Mouse (Mus musculus) mouse embryonic stem cell (cell line): Measurements from ENCODE around the gene Lmo3.

Experiments used
- in situ Hi-C, 2 experiments: fragments of 300-500 bp; cut with MboI; formaldehyde crosslinking; loops; 1 replicate in 1 of 2; 3 replicates in 1 of 2; pipeline ENCODE4 v1.14.3; 2019 to 2020; ENCODE audit warnings: low sequenced_read_pairs in 2 of 2, low pct_unique_long_range_greater_than_20kb in 1 of 2, mixed read lengths in 1 of 2; ENCODE audit not compliant: unreplicated experiment in 1 of 2

The Lmo3 gene

DNA sequence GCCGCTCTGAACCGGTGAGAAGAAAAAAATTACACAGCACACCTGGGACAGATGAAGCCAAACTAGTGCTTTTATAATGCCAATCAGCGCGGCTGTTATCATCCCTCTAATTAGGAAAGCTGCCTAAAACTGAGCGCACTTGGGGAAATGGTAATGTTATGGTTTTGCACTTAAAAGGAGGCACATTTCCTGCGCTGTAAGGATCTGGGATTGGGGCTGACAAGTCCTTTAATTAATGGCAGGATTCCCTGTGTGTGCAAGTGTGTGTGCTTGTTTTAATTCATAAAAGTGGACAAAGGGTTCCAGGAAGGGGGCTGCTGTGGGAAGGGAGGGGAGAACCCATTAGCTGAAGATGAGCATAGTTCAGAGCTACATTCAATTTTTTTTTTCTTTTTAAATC is 154.4 kb downstream of the Lmo3 start:
- in situ Hi-C loops: no loop called here

DNA sequence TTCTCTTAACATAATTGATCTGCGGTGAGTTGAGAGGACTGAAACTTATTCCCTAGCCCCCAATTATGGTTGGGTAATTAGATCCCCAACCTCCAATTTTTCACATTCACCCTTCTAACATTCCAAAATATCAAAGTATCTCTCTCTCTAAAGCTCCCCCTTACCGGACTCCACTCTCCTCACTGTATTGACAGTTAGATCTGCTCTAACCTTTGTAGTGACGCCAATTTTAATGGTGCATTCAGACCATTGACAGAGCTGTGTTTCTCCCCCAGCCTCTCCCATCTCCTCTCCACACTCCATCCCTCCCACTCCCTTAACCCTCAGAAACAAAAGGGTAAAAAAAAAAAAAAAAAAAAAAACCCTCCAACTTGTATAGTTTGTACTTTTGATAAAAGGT is 154.9 kb downstream of the Lmo3 start:
- in situ Hi-C loops: no loop called here

DNA sequence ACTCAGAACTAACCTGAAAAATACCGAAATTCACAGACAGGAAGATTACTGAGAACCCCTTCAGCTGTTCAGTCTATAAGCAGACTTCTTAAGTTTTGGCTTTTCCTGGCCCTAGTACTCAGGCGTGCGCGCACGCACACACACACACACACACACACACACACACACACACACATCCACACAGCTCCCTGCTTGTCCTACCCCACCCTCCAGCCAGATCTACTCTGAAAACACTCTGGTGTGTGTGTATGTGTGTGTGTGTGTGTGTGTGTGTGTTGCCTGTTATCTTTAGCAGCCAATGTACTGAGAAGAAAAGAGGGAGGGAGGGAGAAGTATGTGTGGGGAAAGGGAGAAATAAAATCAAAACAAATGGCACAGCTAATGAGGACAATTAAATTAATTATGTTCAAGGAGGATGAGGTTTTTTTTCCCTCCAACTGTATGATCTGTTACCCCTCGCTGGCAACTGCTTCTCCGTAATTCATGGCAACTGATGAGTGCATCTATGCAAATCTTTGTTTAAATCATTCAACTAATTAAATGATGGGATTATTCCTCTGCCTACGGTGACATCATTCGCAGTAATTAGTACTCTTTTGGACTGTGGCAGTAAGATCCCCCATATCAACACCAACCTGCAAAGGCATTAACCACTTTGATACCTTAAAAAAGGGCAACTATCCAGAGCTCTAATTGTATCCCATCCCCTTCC is 157.1 kb downstream of the Lmo3 start:
- in situ Hi-C loops: no loop called here

DNA sequence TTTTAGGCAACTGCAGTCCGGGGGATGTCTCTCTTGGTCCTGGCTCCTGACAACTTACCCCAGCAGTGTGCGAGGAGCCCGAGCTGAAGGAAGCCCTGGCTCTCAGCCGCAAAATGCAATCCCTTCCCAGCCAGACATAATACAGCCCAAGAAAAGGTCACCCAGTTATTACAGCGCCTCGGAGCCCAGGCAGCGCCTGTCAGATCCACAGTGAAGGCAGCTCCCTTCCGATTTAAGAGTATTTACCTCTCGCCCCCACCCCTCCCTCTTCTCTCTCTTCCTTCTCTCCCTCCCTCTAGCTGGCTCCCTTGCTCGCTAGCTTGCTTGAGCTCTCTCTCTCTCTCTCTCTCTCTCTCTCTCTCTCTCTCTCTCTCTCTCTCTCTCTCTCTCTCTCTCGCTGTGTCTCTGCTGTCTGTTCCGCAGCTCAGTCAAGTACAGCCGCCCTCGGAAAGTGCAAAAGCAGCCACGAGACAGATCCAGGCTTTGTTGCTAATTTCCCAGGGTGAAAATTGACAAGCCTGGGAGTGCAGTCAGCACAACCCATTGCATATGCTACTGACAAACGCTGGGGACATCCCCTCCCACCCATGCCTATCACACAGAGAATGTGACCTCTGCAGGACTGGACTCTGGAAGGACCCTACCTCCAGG is 159.0 kb downstream of the Lmo3 start:
- in situ Hi-C loops: no loop called here

DNA sequence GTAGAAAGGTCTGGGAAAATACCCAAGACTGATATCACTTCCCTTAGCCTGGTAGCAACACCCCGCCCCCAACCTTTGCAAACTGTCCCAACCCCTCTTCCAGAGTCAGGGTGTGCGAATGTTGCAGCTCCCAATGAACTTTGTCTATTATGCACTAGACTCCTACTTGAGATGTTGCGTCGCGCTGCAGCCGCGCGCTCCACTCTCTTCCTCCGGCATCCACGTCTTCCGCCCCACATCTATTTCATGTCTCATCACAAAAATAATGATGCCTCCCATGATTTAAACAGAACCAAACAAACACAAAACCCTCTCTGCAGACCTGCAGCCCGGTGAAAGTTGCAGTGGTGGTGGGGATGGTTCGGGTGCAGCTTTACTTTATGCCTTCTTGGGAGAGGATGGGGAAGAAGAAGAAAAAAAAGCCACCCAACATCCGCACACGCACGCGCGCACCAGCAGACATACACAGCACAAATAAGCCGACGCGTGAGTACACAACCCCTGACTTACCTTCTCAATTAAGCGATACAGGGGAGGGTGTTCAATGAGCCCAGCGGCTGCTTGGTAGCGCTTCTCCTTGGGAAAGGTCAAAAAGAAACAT is 159.7 kb downstream of the Lmo3 start:
- in situ Hi-C loops: no loop called here

DNA sequence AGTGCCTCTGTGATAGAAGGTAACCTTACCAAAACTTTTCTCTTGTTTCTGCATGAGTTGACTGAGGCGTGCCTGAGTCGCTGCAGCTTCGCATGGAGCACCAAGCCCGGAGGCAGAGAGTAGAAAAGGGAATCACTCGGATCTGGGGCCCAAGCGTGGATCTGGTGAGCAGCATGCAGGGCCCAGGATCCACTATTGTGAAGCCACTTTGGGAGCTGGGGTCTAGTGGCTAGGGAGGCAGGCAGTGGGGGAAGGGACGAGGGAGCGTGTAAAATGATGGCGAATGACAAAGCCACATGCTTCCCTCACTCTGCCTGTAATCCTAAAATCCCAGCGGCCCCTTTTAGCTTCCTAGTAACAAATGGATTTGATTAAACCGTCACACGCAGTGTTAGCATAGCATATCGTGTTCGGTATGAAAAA is 160.6 kb downstream of the Lmo3 start:
- in situ Hi-C loops: no loop called here

DNA sequence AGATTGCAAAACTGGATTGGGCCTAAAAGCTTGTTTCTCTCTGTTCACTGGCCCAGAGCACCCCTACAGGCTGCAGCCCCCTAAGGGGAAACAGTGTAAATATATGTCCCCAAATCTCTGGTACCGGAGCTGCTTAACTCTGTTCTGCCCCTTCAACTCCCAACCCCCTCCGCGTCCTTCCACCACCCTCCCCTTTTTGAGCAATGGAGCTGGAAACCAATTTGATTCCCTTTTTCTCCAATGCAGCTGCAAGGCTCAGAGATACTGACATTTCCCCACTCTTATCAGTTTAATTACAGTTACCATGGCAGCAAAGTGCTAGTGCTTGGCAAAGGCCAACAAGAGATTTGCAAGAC is 161.3 kb downstream of the Lmo3 start:
- in situ Hi-C loops: no loop called here

DNA sequence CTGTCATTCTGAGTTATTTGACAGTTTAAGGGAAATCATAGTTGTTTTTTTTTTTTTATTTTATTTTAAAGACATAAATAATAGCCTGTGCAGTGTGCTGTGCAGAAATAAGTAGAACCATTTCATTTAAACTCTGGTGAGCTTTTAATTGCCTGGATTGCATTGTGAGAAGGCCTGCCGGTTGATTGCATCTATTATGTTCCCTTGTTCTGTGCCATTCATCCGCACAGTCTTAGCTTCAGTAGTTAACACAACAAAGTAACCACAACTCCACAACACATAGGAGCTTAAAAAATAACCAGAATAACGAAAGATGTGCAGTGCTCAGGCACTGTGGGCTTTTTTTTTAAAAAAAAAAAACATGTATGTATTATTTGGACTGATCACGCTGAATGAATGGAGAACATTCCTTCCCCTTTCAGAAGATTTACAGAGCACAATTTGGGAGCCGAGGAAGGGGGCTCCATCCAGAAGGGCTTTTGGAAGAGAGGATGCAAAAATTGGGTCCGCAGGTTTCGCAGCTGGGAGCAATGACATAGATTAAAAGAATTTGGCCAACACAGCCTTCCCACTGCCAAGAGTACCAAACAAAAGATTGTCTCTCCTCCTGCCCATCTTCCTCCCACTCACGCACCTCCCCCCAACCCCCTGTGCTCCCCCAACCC is 161.8 kb downstream of the Lmo3 start:
- in situ Hi-C loops: no loop called here

DNA sequence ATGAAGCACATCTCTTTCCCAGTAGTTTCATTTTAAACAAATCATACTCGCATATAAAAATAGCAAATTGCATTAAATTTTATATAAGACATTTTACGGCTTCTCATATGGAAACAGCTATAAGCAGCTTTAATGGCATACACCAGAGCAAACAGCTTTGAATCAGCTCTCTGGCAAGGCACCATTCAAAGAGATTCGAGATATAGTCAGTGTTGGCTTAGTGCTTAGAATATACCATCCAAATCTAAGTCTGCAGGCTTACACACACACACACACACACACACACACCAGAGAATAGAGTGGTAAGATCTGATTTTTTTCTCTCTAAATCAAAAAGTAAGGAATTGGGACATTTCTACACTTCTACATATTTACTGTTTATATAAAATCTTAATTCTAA is 169.7 kb downstream of the Lmo3 start:
- in situ Hi-C loops: no loop called here

DNA sequence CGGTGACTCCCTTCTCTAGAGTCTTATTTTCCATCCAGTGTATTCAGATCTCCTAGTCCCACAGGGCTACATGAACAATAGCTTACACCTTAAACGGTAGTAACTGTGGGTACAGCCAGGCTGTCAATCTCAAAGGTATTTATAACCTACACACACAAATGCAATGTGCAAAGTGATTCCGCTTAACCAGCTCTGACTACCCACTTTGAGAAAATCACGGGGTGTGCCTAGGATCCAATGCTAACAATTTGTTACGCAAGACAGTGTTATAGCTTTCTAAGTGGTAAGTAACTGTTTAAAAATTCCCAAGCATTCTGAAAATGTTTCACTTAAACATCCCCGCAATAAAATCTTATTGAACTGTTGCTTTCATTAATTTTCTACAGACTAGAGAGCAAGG is 179.7 kb downstream of the Lmo3 start:
- in situ Hi-C loops: no loop called here

DNA sequence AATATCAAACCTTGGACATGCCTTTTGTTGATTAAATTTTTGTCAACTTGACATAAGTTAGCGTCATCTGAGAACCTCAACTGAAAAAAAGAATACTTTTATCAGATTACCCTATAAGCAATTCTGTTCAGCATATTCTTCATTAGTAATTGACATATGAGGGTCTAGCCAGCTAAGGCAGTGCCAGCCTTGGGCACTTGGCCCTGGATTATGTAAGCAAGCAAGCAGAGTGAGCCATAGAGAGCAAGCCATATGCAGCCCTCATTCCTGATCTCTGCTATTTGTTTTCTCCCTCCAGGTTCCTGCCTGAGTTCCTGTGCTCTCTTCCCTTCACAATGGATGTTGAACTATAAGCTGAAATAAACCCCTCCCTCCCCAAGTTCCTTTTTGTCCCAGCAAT is 182.9 kb downstream of the Lmo3 start:
- in situ Hi-C loops: no loop called here

DNA sequence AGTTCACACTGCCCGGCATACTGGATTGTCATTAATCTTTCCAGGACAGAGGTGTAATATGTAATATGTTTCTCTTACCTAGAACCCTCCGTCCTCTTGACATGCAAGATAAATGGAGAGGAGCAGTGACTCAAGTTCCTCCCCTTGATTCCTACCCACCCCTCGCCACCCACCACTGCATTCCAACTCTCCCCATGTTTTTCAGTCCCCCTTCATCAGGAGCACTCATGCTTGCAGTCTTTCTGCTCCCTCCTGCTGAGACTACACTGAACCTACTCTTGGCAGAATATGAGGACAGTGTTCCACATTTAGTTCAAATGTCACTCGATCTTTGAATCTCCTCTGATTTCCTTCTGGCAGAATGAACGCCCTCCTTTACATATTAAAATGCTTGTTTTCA is 190.7 kb downstream of the Lmo3 start:
- in situ Hi-C loops: no loop called here

DNA sequence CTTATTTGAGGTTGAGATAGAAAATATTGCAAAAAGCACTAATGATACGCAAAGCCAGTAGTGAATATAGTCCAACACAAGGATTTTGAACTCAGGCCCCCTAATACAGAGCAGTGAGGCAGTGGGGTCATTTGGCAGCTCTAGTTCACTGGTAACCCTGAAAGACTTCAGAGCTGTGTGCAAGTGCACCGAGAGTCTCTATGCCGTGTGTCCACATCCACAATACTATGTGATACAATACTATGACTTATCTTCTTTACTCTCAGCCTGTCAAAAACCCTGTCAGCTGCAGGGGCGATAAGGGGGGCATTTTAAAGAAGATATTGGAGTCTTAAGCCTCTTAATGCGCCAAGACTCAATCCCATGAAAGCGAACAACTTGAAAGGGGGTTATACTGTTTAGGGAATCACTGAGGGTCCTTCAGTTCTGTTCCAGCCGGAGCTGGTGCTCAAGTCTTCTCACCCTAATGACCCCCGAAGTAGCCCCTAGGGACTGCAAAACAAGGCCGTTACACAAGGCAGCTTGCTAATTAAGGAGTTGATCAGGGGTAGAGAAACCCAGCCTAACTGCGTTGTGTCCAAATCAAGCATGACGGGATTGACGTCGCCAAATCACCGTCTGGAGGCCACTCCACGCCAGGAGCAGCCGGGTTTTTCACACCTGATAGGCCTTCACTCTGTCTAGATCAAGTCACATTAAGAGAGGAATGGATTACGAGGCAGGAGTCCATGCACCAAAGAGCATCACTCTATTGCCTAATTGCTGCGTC is 193.4 kb downstream of the Lmo3 start:
- in situ Hi-C loops: no loop called here

DNA sequence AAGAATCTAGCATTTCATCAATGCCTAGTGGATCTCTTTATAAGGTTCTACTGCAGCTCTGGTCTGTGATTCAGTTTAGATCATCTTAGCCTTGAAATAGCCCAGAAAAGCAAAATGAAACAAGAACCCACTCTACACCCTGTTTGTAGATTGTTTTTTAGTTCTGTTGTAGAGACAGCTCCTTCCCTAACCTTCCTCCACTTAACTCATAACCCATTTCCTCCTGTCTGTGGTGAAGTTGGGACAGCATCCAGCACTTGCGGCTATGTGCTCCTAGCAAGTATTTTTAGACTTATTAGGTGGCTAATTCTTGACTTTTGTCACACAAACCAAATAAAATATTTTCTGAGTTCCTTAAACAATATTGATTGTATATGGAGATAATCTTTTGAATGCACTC is 198.6 kb downstream of the Lmo3 start:
- in situ Hi-C loops: no loop called here

DNA sequence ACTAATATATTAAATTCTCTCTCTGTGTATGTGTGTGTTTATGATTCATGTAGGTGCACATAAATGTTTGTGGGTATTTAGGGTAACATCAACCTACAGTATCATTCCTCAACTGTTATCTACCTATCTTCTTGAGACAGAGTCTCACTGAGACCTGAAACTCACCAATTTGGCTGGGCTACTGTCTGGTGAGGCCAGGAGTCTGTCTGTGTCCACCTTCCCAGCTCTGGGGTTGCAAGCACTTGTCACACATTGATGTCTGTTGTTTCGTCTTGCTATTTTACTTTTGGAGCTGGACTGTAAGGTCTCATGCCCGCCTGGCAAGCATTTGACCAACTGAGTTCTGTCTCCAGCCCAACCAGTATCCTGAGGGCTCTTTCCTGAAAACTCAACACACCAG is 210.6 kb downstream of the Lmo3 start:
- in situ Hi-C loops: no loop called here

DNA sequence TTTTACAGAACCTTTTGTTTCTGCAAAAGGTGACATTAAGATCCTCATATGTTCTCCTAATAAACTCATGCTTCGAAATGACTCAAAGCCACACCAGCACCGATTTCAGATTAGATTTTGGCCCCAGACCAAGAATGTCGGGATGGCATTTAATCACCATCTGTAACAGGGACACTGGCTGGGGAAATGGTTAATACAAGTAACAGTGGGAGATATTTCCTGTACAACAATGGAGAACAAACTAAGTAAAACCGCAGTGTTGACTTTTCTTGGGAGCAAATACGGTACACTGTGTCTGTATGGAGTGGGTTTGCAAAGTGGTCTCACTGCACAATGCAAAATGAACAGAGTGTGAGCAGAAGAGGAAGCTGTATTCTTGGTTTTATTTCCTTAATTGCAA is 217.7 kb downstream of the Lmo3 start:
- in situ Hi-C loops: no loop called here

DNA sequence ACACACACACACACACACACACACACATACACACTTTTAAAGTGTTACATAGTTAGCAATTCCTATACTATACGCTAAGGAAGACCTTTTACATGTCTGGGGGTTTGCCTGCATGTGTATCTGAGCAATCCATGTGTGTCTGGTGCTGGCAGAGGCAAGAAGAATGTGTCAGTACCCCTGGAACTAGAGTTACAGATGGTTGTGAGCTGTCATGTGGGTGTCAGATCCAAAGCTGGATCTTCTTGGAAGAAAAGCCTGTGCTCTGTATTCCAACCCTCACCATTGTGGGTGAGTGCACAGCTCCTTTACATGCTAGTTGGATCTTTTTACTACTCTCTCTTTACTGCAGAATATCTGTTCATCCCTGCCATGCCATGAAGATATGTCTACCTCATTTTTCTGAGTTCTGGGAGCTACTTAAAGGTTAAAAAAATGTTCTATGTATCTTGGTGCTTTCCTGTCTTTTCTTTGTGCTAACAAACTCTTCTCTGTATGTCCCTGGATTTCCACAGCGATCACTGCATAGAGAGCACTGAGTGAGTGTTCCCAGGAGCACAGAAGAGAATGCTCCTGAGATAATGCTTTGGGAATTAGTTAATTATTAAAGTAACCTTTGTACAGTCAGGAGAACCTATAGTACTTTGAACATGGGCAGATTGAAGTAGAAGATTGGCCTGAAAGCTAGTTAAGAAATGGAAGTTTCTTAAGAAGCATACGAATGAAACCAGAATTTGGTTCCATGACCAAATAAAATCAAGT is 231.0 kb downstream of the Lmo3 start:
- in situ Hi-C loops: no loop called here

DNA sequence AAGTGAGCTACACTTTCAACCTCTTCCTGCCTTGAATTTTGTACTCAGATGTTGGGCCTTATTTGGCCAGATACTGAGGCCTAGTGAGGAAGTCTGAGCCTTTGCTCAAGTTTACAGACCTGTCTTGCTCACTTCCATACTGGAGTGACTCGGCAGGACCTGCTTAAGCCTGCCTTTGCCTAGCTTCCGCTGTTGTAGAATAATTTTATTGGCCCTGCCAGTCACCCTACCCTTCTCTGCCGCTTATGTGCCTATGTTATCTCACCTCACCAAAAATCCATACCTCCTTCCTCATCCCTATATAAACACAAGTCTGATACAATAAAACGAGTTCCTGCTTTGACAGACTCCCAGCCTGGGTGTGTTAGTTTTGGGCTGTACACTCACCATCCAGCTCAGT is 235.2 kb downstream of the Lmo3 start:
- in situ Hi-C loops: no loop called here
